Mouse (Mus musculus): Measurements from ENCODE around the gene Tle1.

The Tle1 gene

GRCm38 (mm10) chr4:72162445-72163218 is 38.1 kb downstream of the Tle1 start:
- DNase-seq, result no peak

- no peak for DNase-seq
These were observed 40.6 kb downstream of the Tle1 start for GRCm38 (mm10) chr4:72160102-72160511.

GRCm38 (mm10) chr4:72157931-72158371 is 42.8 kb downstream of the Tle1 start:
- DNase-seq, result no peak

GRCm38 (mm10) chr4:72150460-72151131 is 50.1 kb downstream of the Tle1 start:
- no peak for DNase-seq

- DNase-seq, result no peak
These were observed 54.7 kb downstream of the Tle1 start for GRCm38 (mm10) chr4:72146003-72146402.

- DNase-seq, result no peak
These were observed 56.2 kb downstream of the Tle1 start for GRCm38 (mm10) chr4:72144541-72144940.

GRCm38 (mm10) chr4:72140706-72141105 is 60.0 kb downstream of the Tle1 start:
- DNase-seq, result no peak

- no peak for DNase-seq
These were observed 61.1 kb downstream of the Tle1 start for GRCm38 (mm10) chr4:72139475-72140120.

- DNase-seq, result no peak
These were observed 62.2 kb downstream of the Tle1 start for GRCm38 (mm10) chr4:72138264-72139080.

- no peak for DNase-seq
These were observed 68.1 kb downstream of the Tle1 start for GRCm38 (mm10) chr4:72132646-72133045.

GRCm38 (mm10) chr4:72127596-72127995 is 73.1 kb downstream of the Tle1 start:
- DNase-seq, result no peak

- DNase-seq, result no peak
These were observed 75.9 kb downstream of the Tle1 start for GRCm38 (mm10) chr4:72124790-72125189.

GRCm38 (mm10) chr4:72122837-72123236 is 77.9 kb downstream of the Tle1 start:
- no peak for DNase-seq

- no peak for DNase-seq
These were observed 78.4 kb downstream of the Tle1 start for GRCm38 (mm10) chr4:72122343-72122742.

GRCm38 (mm10) chr4:72120050-72120449 is 80.7 kb downstream of the Tle1 start:
- no peak for DNase-seq

GRCm38 (mm10) chr4:72105702-72106101 is 95.0 kb downstream of the Tle1 start:
- DNase-seq, result no peak

GRCm38 (mm10) chr4:72104186-72104585 is 96.5 kb downstream of the Tle1 start:
- DNase-seq, result no peak

GRCm38 (mm10) chr4:72087811-72088210 is 112.9 kb downstream of the Tle1 start:
- DNase-seq, result no peak

GRCm38 (mm10) chr4:72069111-72069534 is 131.6 kb downstream of the Tle1 start:
- no peak for DNase-seq

GRCm38 (mm10) chr4:72067937-72068336 is 132.8 kb downstream of the Tle1 start:
- no peak for DNase-seq

Measured in spleen, adult 18-20 months (tissue).